Mouse (Mus musculus): ENCODE results near the gene Lrrc63. TPM values are rescaled to one million over a fixed set of nuclear protein-coding genes. Genes with fewer than 3 reads are reported as not detected.

Lrrc63 gene
- polyA plus RNA-seq (2012; rRNA removed): not detected in 2 replicates

- under 1% methylated on average over 41 of the region's 42 CpGs for WGBS
- DNase-seq (ENCODE audit: low read depth, low spot score): peak; percentile 35
Observed at GRCm38 (mm10) chr14:75130501-75131318, at the start of gene Lrrc63, which contains the start of gene Lcp1. Lrrc63 (minus strand) TSS chr14:75130881. Lcp1 (plus strand) TSS chr14:75131101.

GRCm38 (mm10) chr14:75179255-75179963, 48.7 kb upstream of the Lrrc63 start:
- WGBS: 79% methylated on average over 20 of the region's 20 CpGs
- no peak for DNase-seq (ENCODE audit: low read depth, low spot score)

GRCm38 (mm10) chr14:75178801-75179211, 48.1 kb upstream of the Lrrc63 start:
- WGBS: 46% methylated on average over 10 of the region's 10 CpGs
- DNase-seq (ENCODE audit: low read depth, low spot score): no peak

GRCm38 (mm10) chr14:75178384-75178793, 47.7 kb upstream of the Lrrc63 start:
- WGBS: 72% methylated on average over 14 of the region's 14 CpGs
- no peak for DNase-seq (ENCODE audit: low read depth, low spot score)

GRCm38 (mm10) chr14:75177400-75177799, 46.7 kb upstream of the Lrrc63 start:
- 73% methylated on average over 3 of the region's 3 CpGs for WGBS
- no peak for DNase-seq (ENCODE audit: low read depth, low spot score)

- WGBS: 60% methylated on average over 4 of the region's 4 CpGs
- no peak for DNase-seq (ENCODE audit: low read depth, low spot score)
Observed at GRCm38 (mm10) chr14:75176425-75177045, 45.9 kb upstream of the Lrrc63 start.

GRCm38 (mm10) chr14:75175781-75176180, 45.1 kb upstream of the Lrrc63 start:
- DNase-seq (ENCODE audit: low read depth, low spot score): no peak
- 82% methylated on average over 7 of the region's 7 CpGs for WGBS

- WGBS: 76% methylated on average over 9 of the region's 9 CpGs
- DNase-seq (ENCODE audit: low read depth, low spot score): no peak
Observed at GRCm38 (mm10) chr14:75174731-75175555, 44.3 kb upstream of the Lrrc63 start.

- DNase-seq (ENCODE audit: low read depth, low spot score): no peak
- WGBS: 38% methylated on average over 8 of the region's 8 CpGs
Observed at GRCm38 (mm10) chr14:75174296-75174695, 43.6 kb upstream of the Lrrc63 start.

GRCm38 (mm10) chr14:75170546-75170945, 39.9 kb upstream of the Lrrc63 start:
- no peak for DNase-seq (ENCODE audit: low read depth, low spot score)
- 75% methylated on average over 1 of the region's 1 CpGs for WGBS

GRCm38 (mm10) chr14:75168501-75168900, 37.8 kb upstream of the Lrrc63 start:
- 75% methylated on average over 3 of the region's 3 CpGs for WGBS
- no peak for DNase-seq (ENCODE audit: low read depth, low spot score)

- WGBS: 32% methylated on average over 2 of the region's 2 CpGs
- no peak for DNase-seq (ENCODE audit: low read depth, low spot score)
Observed at GRCm38 (mm10) chr14:75165574-75166131, 35.0 kb upstream of the Lrrc63 start.

GRCm38 (mm10) chr14:75164345-75164744, 33.7 kb upstream of the Lrrc63 start:
- WGBS: 84% methylated on average over 9 of the region's 9 CpGs

GRCm38 (mm10) chr14:75163866-75164265, 33.2 kb upstream of the Lrrc63 start:
- no peak for DNase-seq (ENCODE audit: low read depth, low spot score)
- 91% methylated on average over 8 of the region's 8 CpGs for WGBS

More at GRCm38 (mm10) chr14:75164345-75164744, 33.7 kb upstream of the Lrrc63 start:
- DNase-seq (ENCODE audit: low read depth, low spot score): no peak

GRCm38 (mm10) chr14:75159375-75159774, 28.7 kb upstream of the Lrrc63 start:
- 89% methylated on average over 2 of the region's 2 CpGs for WGBS
- no peak for DNase-seq (ENCODE audit: low read depth, low spot score)

- 39% methylated on average over 8 of the region's 8 CpGs for WGBS
Observed at GRCm38 (mm10) chr14:75154481-75154880, 23.8 kb upstream of the Lrrc63 start.

GRCm38 (mm10) chr14:75151146-75151545, 20.5 kb upstream of the Lrrc63 start:
- 73% methylated on average over 3 of the region's 3 CpGs for WGBS

More at GRCm38 (mm10) chr14:75154481-75154880, 23.8 kb upstream of the Lrrc63 start:
- DNase-seq (ENCODE audit: low read depth, low spot score): no peak

GRCm38 (mm10) chr14:75150653-75151052, 20.0 kb upstream of the Lrrc63 start:
- DNase-seq (ENCODE audit: low read depth, low spot score): no peak
- WGBS: 40% methylated on average over 2 of the region's 2 CpGs

More at GRCm38 (mm10) chr14:75151146-75151545, 20.5 kb upstream of the Lrrc63 start:
- DNase-seq (ENCODE audit: low read depth, low spot score): no peak

- 68% methylated on average over 9 of the region's 9 CpGs for WGBS
Observed at GRCm38 (mm10) chr14:75148229-75148628, 17.5 kb upstream of the Lrrc63 start.

More at GRCm38 (mm10) chr14:75148229-75148628, 17.5 kb upstream of the Lrrc63 start:
- DNase-seq (ENCODE audit: low read depth, low spot score): no peak

All from large intestine, adult 2 months (tissue).